Mouse (Mus musculus) frontal cortex, postnatal 14 days (tissue): ENCODE results near the gene Tsen34.
"Not testable (repeated sequence)": the region's sequence is repeated elsewhere in the genome, so short reads cannot be mapped to it uniquely, and the experiment has no call there.

ENCODE experiments used
- DNase-seq, 2 experiments: peaks; one replicate each; pipeline ENCODE4 v3.0.0; 2022; ENCODE audit warnings: low spot score in 2 of 2

The Tsen34 gene

DNA sequence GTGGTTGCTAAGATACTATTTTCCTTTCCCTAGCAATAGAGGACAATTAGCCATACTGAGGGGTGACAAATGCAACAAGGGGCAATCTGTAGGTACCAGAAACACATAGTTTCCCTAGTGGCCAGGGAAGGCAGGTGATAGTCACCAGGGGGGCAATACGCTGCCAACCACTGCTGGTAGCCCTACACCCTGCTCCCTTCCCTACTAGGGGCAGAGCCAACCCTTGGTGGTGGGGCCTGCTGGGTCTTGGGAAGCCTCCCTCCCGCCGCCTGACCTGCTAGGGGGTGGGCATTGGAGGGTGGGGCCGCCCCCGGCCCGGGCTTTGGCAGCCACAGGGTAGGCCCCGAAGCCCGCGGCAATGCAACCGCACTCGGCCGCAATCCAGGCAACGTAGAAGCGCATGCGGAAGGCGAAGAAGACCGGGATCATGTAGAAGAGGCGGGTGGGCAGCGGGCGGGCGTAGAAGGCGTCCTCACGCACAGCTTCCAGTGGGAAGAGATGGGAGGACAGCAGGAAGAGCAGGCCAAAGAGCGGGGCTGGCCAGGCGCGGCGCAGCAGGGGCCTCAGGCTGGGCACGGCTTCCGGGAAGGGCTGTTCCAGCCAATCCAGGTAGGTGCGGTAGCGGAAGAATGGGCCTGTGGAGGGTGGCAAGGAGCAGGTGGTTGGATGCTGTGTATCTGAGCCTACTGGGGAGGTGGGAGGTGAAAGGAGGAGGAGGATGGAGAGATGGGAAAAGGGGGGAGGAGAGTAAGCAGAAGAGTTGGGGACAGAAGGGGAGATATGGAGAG, 7.1 kb upstream of the Tsen34 start:
- DNase-seq: no peak

DNA sequence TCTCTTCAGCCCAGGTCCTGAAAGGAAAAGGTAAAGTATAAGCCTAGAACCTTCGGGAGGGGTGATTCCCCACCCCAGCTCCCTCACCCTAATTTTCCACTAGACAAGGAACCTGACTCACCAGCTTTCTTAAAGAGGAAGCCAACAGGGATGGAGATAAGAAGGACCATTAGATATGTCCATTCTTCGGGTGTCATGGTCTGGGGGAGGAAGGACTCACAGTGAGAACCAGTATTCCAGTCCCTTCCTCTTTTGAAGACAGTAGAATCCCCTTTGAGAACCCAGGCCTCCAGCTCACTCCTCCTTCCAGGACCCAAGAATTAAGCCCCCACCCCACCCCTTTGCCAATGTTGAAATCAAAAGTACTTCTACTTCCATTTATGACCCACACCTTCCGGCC, 744 bp upstream of the Tsen34 start:
- DNase-seq: no peak

DNA sequence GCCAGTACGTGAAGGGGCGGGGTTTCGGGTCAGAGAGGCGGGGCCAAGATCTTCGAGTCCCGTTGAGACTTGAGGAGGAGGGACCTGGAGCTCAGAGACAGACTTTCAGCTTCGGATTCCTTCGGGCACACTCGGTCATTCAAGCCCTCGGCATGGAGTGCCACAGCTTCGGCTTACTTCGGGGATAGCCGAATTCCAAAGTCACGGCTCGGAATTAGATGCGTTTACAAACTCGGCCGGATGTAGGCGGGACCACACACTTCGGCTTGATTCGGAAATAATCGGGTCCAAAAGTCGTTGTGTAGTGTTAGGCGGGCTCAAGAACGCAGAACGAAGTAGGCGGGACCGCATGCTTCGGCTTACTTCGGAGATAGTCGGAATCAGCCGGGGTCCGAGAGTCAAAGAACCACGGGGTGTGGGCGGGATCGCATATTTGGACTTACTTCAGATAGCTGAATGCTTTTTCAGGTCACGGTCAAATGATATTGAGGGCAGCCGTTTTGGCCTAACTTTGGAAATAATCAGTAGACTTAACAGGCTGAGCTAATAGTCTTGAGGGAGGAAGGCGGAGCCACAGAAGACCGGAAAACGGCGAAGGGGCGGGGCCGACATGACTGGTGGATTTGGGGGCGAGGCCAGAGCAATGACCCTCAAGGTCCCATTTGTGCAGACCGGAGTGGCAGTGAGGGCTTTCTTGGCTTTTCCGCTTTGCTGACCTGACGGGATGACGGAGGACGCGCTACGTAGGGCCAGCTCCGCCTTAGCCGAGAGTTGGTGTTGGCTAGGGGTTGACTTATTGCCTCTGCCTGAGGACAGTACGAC, 535 bp downstream of the Tsen34 start, which contains the start of gene Mboat7:
TSS of gene Mboat7 (minus strand) at position 537 of the 822 bp plus-strand sequence.
- peak; percentile 97 to 99 for DNase-seq

DNA sequence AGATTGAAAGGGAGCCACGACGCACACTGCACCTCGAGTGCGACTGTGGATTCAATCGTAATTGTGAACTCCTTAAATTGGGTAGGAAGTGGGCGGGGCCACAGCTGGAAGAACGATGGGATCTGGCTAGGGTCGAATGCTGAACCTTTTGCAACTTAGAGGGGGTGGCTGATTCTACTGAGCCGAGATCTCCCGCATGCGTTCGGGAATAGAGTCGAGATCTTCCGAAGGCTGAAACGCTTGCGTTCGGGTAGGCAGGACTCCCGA, 1.1 kb downstream of the Tsen34 start:
- DNase-seq: no peak

DNA sequence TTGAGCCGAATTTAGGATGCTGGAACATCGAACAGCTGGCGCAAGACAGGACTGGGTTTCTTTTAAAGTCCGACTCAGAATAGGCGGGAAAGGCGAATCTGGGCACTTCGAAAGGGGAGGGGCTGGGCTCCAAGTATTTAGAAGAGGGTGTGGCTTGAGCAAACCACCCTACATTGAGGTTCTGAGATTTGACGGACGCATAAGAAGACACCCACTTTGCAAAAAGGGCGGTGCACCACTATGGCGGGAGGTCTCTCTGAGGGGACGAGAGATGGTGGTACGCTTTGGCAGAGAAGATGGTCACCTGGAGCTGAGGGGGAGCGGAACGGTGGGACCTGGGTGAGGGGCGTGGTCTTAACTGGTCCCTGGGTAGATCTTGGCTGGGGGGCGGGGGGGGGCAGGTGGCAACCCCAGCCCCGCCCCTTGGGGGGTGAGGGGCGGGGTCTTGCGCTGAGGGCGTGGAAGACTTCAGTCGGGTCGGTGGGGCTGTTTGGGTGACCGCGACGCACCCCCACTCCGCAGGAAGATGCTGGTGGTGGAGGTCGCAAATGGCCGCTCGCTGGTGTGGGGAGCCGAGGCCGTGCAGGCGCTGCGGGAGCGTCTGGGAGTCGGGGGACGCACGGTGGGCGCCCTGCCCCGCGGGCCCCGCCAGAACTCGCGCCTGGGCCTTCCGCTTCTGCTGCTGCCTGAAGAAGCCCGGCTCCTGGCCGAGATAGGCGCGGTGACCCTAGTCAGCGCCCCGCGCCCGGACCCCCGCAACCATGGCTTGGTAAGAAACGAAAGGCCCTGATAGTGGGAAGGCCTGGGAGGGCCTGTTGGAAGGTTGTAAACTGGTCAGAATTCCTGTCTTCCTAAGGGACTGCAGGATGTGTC, 1.6 kb downstream of the Tsen34 start:
- DNase-seq: peak in 1 of 2 experiments; percentile 35

DNA sequence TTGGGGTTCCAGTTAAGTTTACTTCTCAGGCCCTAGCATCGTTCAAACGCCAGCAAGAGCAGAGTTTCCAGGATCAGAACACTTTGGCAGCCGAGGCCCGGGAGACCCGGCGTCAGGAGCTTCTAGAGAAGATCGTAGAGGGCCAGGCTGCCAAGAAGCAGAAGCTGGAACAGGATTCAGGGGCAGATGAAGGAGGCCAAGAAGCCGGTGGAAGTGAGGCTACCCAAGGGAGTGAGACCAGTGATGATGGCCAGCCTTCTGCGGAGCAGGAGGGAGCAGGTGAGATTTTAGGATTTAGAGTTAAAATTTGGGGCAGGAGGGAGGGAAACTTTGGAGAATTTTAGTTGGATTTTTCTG, 2.3 kb downstream of the Tsen34 start:
- not testable (repeated sequence) for DNase-seq

DNA sequence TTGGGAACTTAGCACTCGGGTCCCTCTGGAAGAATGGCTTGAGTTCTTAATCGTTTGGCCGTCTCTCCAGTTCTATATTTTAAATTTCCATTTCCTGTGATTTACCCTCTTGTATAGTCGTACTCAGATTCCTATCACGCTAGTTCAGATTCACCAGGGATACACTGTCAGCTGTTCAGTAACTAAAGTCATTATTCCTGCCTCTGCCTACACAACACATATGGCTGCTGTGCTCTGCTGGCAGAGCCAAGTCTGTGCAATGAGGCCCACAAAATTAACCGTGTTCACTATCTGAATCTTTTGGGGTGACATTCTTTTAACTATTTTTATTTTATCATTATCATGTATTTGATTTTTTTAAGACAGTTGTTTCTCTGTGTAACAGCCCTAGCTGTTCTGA, 5.8 kb downstream of the Tsen34 start:
- DNase-seq: no peak

DNA sequence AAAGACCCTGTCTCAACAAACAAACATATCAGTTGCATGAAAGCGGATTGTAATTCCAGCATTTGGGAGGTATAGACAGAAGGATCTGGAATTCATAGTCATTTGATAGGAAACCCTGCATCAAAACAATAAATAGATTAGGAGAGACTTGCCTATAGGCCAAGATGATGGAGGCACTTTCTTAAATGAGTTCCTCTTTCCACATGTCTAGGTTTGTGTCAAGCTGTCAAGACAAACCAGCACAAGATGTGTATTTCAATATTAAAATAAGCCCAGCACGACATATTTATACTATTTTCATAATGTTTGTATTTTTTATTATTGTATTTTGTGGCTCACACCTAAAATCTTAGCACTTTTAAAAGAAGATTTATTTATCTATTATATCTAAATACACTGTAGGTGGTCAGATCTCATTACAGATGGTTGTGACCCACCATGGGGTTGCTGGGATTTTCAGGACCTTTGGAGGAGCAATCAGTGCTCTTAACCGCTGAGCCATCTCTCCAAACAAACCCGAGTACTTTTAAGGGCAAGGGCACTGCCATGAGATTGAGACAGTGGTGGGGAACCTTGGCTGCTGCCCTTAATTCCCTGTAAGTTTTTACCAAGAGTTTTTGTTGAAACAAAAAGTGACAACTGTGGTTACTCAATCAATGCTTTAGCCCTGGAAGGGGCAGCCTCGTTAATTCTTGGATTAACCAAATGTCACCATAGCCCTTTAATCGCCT, 10.7 kb downstream of the Tsen34 start:
- no peak for DNase-seq

DNA sequence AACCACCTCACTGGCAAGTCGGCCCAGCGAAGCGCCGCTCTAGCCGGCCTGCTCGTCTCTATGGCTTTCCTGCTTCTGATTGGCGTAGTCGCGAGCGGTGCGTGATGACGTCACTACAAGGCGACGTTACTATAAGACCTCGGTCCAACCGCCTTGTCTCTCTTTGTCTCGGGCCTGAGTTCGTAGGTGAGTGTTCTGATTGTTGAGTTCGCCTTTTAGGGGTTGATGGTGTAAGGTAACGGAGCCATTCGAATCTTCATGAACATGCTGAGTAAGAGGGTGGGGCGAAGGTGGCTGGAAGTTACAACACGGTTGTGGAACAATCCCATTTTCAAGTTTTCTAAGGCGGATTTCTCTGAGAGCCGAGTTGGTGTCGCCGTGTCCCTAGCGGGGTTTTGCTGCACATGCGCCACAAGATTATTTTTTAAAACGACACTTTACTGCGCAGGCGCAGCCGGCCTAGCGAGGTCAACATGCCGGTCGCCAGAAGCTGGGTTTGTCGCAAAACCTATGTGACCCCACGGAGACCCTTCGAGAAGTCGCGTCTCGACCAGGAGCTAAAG, 11.3 kb downstream of the Tsen34 start, which contains the start of gene Rps9:
TSS of gene Rps9 (plus strand) at position 115 of the 563 bp plus-strand sequence.
- DNase-seq: peak; percentile 96 to 97

DNA sequence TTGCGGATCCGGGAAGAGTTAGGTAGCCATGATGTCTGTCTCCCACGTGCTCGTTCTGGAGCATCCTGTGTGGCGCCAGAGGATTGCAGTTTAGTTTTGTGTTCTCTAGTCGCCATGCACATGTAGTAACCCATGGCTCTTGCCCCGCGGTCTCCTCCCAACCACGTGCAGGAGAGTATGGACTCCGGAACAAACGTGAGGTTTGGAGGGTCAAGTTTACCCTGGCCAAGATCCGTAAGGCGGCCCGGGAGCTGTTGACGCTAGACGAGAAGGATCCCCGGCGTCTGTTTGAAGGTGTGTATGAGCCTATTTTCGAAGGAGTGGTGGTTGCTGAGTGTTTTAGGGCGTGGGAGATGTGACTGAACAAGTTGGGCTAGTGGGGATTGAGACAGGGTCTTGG, 11.8 kb downstream of the Tsen34 start:
- no peak for DNase-seq

DNA sequence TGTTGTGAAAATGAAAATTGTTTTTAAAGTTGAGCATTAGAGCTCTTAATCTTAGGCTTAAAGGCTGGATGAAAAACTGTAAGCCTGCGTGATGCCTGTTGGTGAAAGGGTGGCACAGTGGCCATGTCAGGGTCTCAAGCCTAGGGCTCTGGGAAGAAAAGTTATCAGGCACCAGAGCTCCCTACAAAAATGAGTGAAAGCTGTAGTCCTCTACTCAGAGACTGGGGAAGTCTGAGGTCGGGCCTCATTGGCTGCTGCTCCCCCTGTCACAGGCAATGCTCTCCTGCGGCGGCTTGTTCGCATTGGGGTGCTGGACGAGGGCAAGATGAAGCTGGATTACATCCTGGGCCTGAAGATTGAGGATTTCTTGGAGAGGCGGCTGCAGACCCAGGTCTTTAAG, 12.8 kb downstream of the Tsen34 start:
- not testable (repeated sequence) for DNase-seq

DNA sequence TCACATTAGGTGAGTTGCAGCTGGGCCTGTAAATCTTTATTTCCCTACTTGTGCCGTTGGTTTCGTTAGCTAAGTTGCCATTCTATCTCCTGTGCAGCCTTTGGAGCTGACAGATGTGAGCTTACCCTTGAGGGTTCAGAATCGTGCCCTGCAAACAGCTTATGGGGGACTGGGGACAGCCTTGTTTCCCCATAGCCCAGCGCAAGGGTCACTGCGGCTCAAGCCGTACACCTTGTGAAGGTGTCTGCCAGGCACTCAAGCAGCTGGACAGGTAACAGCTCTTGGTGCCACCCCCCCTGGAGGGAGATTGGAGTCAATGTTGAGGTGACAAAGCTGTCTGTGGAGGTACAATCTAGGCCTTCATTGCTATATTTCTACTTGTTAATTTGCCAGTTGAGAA, 13.2 kb downstream of the Tsen34 start:
- no peak for DNase-seq

DNA sequence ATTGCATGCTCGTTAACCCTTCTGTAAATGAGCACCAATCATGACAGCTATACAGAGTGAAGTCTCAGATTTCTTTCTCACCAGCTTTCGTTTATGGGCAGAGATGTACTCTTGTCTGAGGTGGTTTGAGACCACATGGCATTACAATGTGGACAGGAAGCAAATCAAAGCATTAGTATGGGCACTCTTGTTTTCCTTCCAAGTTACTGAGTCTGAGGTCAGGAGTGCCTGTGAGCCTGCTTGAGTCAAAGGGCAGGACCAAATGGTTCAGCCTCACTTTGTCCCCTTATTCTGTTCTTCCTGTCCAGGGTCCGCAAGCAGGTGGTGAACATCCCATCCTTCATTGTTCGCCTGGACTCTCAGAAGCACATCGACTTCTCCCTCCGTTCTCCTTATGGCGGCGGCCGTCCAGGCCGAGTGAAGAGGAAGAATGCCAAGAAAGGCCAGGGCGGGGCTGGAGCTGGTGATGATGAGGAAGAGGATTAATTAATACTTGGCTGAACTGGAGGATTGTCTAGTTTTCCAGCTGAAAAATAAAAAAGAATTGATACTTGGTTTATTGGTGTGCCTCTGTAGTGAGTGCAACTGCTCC, 13.8 kb downstream of the Tsen34 start:
- no peak for DNase-seq

DNA sequence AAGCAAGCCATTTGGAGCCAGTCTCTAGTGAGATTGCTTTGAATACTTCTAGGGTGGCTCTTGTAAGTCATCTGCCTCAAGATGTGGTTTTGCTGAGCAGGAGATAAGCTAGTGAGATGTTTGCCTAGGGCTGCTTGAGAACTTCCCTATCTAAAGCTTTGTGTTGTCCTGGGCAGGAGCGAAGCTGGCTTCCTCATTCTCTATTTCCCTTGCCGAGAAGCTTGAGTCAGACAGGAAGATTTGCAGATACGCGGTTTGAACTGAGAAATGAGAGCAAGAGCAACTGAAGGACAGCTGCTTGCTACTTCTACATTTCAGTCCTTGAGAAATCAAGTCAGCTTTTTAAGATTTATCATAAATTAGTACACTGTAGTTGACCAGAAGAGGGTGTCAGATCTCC, 14.4 kb downstream of the Tsen34 start:
- DNase-seq: no peak

DNA sequence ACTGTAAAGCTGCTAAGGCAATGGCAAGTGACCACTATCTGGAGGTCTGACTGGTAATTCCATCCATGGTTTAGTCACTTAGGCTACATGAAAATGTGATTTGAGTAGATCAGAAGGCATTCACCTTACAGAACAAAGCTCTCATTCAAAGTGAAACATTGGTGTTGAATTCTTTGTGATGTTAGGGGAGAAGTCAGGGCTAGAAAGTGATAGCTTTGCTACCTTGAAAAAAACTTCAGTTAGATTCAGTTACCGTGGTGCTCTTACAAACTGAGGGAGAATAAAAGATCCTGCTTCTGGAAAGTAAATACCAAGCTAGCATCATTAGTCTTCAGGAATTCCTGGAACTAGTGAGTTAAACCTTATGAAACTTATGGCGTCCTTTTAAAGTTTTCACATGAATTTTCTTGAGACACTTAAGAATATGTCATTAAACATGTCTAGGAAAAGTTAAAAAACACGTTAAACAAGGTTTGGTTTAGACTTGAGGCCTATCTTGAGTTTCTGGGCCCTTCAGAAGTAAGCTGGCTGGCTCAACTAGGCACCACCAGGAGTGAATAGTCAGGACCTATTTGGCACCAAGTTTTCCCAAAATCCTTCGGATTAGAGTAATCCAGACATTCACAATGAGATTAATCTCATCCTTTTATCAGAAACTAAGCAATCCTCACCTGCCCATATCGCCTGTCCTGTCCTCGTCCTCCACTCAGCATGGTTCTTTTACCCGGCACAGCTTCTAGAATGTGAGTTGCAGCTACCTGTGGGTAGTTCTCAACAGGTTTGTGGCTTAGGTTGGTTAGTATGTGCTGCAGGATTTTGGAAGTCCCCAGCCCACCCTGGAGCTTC, 15.1 kb downstream of the Tsen34 start:
- no peak for DNase-seq

DNA sequence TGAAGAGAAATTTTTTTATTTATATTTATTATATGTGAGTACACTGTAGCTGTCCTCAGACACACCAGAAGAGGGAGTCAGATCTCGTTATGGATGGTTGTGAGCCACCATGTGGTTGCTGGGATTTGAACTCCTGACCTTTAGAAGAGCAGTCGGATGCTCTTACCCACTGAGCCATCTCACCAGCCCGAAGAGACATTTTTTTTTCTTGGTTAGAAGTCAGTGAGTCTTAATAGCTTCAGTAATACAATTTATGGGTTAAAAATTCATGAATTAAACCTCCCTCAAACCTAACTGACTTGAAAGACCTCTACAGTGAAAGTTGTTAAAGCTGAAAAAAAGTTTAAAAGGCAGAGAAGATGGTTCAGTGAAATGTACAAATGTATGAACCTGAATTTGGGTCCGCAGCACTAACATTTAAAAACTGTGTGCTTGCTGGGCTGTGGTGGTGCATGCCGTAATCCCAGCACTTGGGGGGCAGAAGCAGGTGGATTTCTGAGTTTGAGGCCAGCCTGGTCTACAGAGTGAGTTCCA, 15.9 kb downstream of the Tsen34 start:
- not testable (repeated sequence) for DNase-seq

DNA sequence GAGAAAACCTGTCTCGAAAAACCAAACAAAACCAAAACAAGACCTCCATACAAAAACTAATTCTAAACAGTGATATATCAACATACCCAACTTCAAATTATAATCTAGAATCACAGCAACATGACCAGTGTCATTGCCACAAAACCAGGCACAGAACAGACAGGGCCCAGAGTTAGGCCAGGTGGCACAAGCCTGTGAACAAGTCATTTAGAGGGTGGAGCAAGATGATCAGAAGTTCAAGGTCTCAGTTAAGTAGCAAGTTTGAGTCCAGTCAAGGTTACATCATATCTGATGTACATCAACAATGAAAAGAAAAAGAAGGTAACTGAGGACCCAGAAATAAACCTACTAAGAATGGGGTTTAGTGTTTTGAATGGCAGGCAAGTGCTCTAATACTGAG, 16.3 kb downstream of the Tsen34 start:
- DNase-seq: no peak

DNA sequence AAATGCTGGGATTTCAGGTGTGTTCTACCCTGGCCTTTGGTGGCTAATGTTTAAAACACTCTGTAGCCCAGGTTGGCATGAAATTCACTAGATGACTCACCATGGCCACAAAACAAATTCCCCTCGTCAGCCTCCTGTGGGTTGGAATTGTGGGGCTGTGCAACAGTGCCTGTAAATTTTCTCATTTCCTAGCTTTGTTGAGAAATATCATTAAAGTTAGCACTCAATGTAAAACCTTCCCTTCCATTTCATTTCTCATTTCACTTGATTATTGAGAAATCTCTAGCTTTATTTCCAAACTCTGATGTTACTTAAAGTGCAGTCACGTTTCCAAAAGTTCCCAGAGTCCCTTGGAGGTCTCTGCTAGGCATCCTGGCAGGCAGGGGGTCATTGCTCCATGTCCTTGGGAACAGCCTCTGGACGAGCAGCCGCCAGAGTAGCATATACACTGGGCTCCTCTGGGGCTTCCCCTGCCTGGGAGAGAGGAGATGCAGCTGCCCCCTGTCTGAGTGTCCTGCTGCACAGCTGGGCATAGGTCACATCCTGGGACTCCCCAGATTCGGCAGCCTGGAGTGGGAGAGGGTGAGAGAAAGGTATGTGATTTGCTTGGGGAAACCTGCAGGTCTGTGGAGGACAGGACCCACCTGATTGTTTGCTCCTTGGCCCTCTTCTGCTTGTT, 19.7 kb downstream of the Tsen34 start:
- DNase-seq: no peak

DNA sequence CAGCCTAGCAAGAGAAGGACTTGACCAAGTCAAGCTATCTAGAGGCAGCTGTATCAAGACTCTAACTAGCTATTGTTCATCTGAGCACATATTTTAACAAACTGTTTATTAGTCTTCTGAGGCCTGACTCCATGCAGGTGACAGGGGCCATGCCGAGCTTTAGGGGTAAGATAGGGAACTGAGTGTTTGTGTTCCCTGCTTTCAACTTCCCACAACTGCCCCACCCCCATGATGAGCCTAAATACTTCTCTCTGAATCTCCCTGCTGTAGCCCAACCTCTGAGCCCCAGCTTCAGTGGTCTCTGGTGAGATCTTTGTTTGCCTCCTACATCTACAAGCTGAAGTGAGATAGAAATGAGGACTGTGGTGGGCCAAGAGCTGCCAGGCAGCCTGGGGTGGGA, 22.6 kb downstream of the Tsen34 start:
- peak in 1 of 2 experiments; percentile 4 for DNase-seq
